Mouse (Mus musculus): ENCODE results near the gene Mtfr1l.
"Not testable (repeated sequence)": the region's sequence is repeated elsewhere in the genome, so short reads cannot be mapped to it uniquely, and the experiment has no call there.

Gene Mtfr1l

GRCm38 (mm10) chr4:134514309-134514930, 20.8 kb downstream of the Mtfr1l start:
- DNase-seq = peak; percentile 58

GRCm38 (mm10) chr4:134512798-134513197, 22.4 kb downstream of the Mtfr1l start:
- peak; percentile 88 for DNase-seq

- no peak for DNase-seq
Observed at GRCm38 (mm10) chr4:134511730-134512129, 23.5 kb downstream of the Mtfr1l start.

- peak; percentile 94 for DNase-seq
Observed at GRCm38 (mm10) chr4:134510845-134511411, 24.3 kb downstream of the Mtfr1l start, which contains the start of gene Aunip. Gene Aunip, plus strand, starts transcription at chr4:134510999.

- DNase-seq = no peak
Observed at GRCm38 (mm10) chr4:134510396-134510795, 24.8 kb downstream of the Mtfr1l start.

- no peak for DNase-seq
Observed at GRCm38 (mm10) chr4:134506713-134507112, 28.5 kb downstream of the Mtfr1l start.

- no peak for DNase-seq
Observed at GRCm38 (mm10) chr4:134505966-134506594, 29.1 kb downstream of the Mtfr1l start.

GRCm38 (mm10) chr4:134505303-134505789, 29.8 kb downstream of the Mtfr1l start:
- no peak for DNase-seq

GRCm38 (mm10) chr4:134503686-134504357, 31.4 kb downstream of the Mtfr1l start:
- DNase-seq = no peak

- DNase-seq = no peak
Observed at GRCm38 (mm10) chr4:134501095-134501494, 34.1 kb downstream of the Mtfr1l start.

- DNase-seq = not testable (repeated sequence)
Observed at GRCm38 (mm10) chr4:134498983-134499382, 36.2 kb downstream of the Mtfr1l start.

GRCm38 (mm10) chr4:134497986-134498731, 37.0 kb downstream of the Mtfr1l start:
- no peak for DNase-seq

- DNase-seq = no peak
Observed at GRCm38 (mm10) chr4:134497223-134497622, 38.0 kb downstream of the Mtfr1l start.

GRCm38 (mm10) chr4:134496595-134497210, 38.5 kb downstream of the Mtfr1l start, which contains the start of gene Paqr7:
Gene Paqr7, plus strand, starts transcription at chr4:134496697.
- DNase-seq = peak; percentile 90

- DNase-seq = peak; percentile 67
Observed at GRCm38 (mm10) chr4:134495546-134495923, 39.7 kb downstream of the Mtfr1l start.

- DNase-seq = peak; percentile 89
Observed at GRCm38 (mm10) chr4:134494780-134495545, 40.2 kb downstream of the Mtfr1l start.

GRCm38 (mm10) chr4:134494161-134494560, 41.0 kb downstream of the Mtfr1l start:
- not testable (repeated sequence) for DNase-seq

- DNase-seq = no peak
Observed at GRCm38 (mm10) chr4:134491716-134492115, 43.5 kb downstream of the Mtfr1l start.

GRCm38 (mm10) chr4:134489986-134490665, 45.1 kb downstream of the Mtfr1l start:
- no peak for DNase-seq

- DNase-seq = peak; percentile 72
Observed at GRCm38 (mm10) chr4:134488211-134488610, 47.0 kb downstream of the Mtfr1l start.
